Mouse (Mus musculus) kidney, adult 8-10 months (tissue): ENCODE results near the gene Cyb561d2.
"Not testable (repeated sequence)": the region's sequence is repeated elsewhere in the genome, so short reads cannot be mapped to it uniquely, and the experiment has no call there.

Experiments
- DNase-seq, 2 experiments: peaks; one replicate each; pipeline ENCODE4 v3.0.0; 2022

The Cyb561d2 gene

GRCm38 (mm10) chr9:107571534-107572326, 29.7 kb upstream of the Cyb561d2 start:
- peak in 1 of 2 experiments; percentile 64 for DNase-seq

- DNase-seq, result no peak
These were observed 28.9 kb upstream of the Cyb561d2 start for GRCm38 (mm10) chr9:107570845-107571244.

GRCm38 (mm10) chr9:107570016-107570415, 28.0 kb upstream of the Cyb561d2 start:
- DNase-seq, result no peak

- DNase-seq, result no peak
These were observed 27.3 kb upstream of the Cyb561d2 start for GRCm38 (mm10) chr9:107569270-107569669.

- DNase-seq, result peak; percentile 91 to 92
These were observed 26.6 kb upstream of the Cyb561d2 start for GRCm38 (mm10) chr9:107568331-107569261.

GRCm38 (mm10) chr9:107567702-107568319, 25.8 kb upstream of the Cyb561d2 start, which contains the start of gene Hyal2:
Gene Hyal2, plus strand, starts transcription at chr9:107567945.
- DNase-seq, result peak; percentile 89 to 91

GRCm38 (mm10) chr9:107566855-107567254, 24.9 kb upstream of the Cyb561d2 start:
- DNase-seq, result peak; percentile 67 to 82

GRCm38 (mm10) chr9:107566041-107566709, 24.2 kb upstream of the Cyb561d2 start:
- DNase-seq, result peak; percentile 90 to 95

- not testable (repeated sequence) for DNase-seq
These were observed 23.6 kb upstream of the Cyb561d2 start for GRCm38 (mm10) chr9:107565556-107565955.

- DNase-seq, result peak; percentile 97
These were observed 21.1 kb upstream of the Cyb561d2 start, which contains the start of gene Tusc2 for GRCm38 (mm10) chr9:107563029-107563581. Gene Tusc2, plus strand, starts transcription at chr9:107563255.

- DNase-seq, result no peak
These were observed 14.4 kb upstream of the Cyb561d2 start for GRCm38 (mm10) chr9:107556346-107556745.

GRCm38 (mm10) chr9:107555701-107556100, 13.7 kb upstream of the Cyb561d2 start:
- DNase-seq, result no peak

- DNase-seq, result peak; percentile 59 to 66
These were observed 13.1 kb upstream of the Cyb561d2 start for GRCm38 (mm10) chr9:107555031-107555457.

- peak; percentile 95 for DNase-seq
These were observed 12.4 kb upstream of the Cyb561d2 start for GRCm38 (mm10) chr9:107554319-107554825.

GRCm38 (mm10) chr9:107553541-107554318, 11.7 kb upstream of the Cyb561d2 start:
- DNase-seq, result no peak

- no peak for DNase-seq
These were observed 10.8 kb upstream of the Cyb561d2 start for GRCm38 (mm10) chr9:107552690-107553393.

- no peak for DNase-seq
These were observed 9.9 kb upstream of the Cyb561d2 start for GRCm38 (mm10) chr9:107551890-107552355.

GRCm38 (mm10) chr9:107551117-107551889, 9.3 kb upstream of the Cyb561d2 start, which contains the start of gene Rassf1:
Gene Rassf1, plus strand, starts transcription at chr9:107551555.
- peak; percentile 81 to 82 for DNase-seq

- peak; percentile 89 to 93 for DNase-seq
These were observed 8.6 kb upstream of the Cyb561d2 start for GRCm38 (mm10) chr9:107550491-107551116.
